Mouse (Mus musculus) thymus, adult 2 months (tissue): ENCODE results near the gene Bcl2l12. TPM values are rescaled to one million over a fixed set of nuclear protein-coding genes. Genes with fewer than 3 reads are reported as not detected.
A peak's percentile ranks its signal among the peaks of the same experiment; 100 is the strongest.

Source experiments
- DNase-seq: peaks from one replicate; pipeline ENCODE4 v3.0.0; 2021
- H3K27ac ChIP-seq: fragments of 200-500 bp; 2 replicates; pipeline ENCODE4 v1.5.1; 2012; ENCODE audit warnings: low read length, control low read depth; ENCODE audit not compliant: control insufficient read depth, insufficient read depth
- H3K27me3 ChIP-seq: fragments of 200-500 bp; 2 replicates; pipeline ENCODE4 v1.6.1; 2012; ENCODE audit warnings: mild to moderate bottlenecking, low read length, moderate library complexity, mixed read lengths; ENCODE audit not compliant: control insufficient read depth, insufficient read depth
- H3K36me3 ChIP-seq: fragments of 200-500 bp; 2 replicates; pipeline ENCODE4 v1.6.1; 2012; ENCODE audit warnings: mild to moderate bottlenecking, low read length, moderate library complexity; ENCODE audit not compliant: control insufficient read depth, insufficient read depth
- H3K4me1 ChIP-seq: fragments of 200-500 bp; replicated peaks from 2 replicates; pipeline ENCODE4 v1.6.1; 2012; ENCODE audit warnings: low read length; ENCODE audit not compliant: control insufficient read depth, insufficient read depth
- H3K4me3 ChIP-seq: fragments of 200-500 bp; 2 replicates; pipeline ENCODE4 v1.5.1; 2012; ENCODE audit warnings: mild to moderate bottlenecking, low read length, control low read depth, moderate library complexity; ENCODE audit not compliant: control insufficient read depth, insufficient read depth
- CTCF ChIP-seq: fragments of 200-500 bp; IDR thresholded peaks from 2 replicates; pipeline ENCODE4 v1.5.1; 2012; ENCODE audit warnings: mild to moderate bottlenecking, control low read depth, low read length, moderate library complexity, borderline replicate concordance; ENCODE audit not compliant: control insufficient read depth, poor library complexity, insufficient read depth; ENCODE audit errors: extremely low read depth
- POLR2A ChIP-seq: fragments of 200-500 bp; IDR thresholded peaks from 2 replicates; pipeline ENCODE4 v1.6.1; 2012; ENCODE audit warnings: mild to moderate bottlenecking, low read length, control low read depth, moderate library complexity; ENCODE audit not compliant: control insufficient read depth, poor library complexity, insufficient read depth; ENCODE audit errors: extremely low read depth
- WGBS: fragments of 180-500 bp; shearing (Covaris S2); methylation state at CpG from one replicate; pipeline ENCODE4 v1.1.7; 2018; 5-methylcytosine and 5-hydroxymethylcytosine counted together
- polyA plus RNA-seq: library from polyadenylated mRNA; depleted of rRNA; stranded (reverse); fragments of >200 nt; gene quantifications from 2 replicates; pipeline ENCODE4 v1.2.3, GENCODE M21; 2012

The Bcl2l12 gene
- polyA plus RNA-seq, 1 experiment: 85.6 TPM

GRCm38 (mm10) chr7:44974383-44975116 lies 24.0 kb downstream of the Bcl2l12 start, which contains the start of gene Cpt1c:
Cpt1c (minus strand) TSS chr7:44974851.
- H3K4me1 ChIP-seq: peaks cover 13% of the 10 kb centered on the region
- no peak within 1 kb of the TSS for H3K27ac ChIP-seq
- H3K36me3 ChIP-seq: peaks cover 19% of the 10 kb centered on the region
- no peaks in the 10 kb centered on the region; the same call in 1 of the 2 replicates for H3K27me3 ChIP-seq
- H3K4me3 ChIP-seq: no peak within 1 kb of the TSS
- WGBS: 27% methylated on average over 22 of the region's 22 CpGs
- no peak for DNase-seq
- no peak for TF ChIP-seq CTCF
- TF ChIP-seq POLR2A: no peak

- H3K27ac ChIP-seq: no peak overlapping the region
- H3K4me3 ChIP-seq: no peak overlapping the region
Observed at GRCm38 (mm10) chr7:44973415-44974130, 24.9 kb downstream of the Bcl2l12 start.

GRCm38 (mm10) chr7:44971142-44971541 lies 27.4 kb downstream of the Bcl2l12 start:
- WGBS: 77% methylated on average over 7 of the region's 7 CpGs
- H3K27ac ChIP-seq: no peak overlapping the region
- peaks cover 13% of the 10 kb centered on the region for H3K4me1 ChIP-seq

More at GRCm38 (mm10) chr7:44973415-44974130, 24.9 kb downstream of the Bcl2l12 start:
- Histone ChIP-seq H3K36me3 (peaks cover 14% of the 10 kb centered on the region), H3K27me3 (no peaks in the 10 kb centered on the region; the same call in 1 of the 2 replicates), H3K4me1 (peaks cover 13% of the 10 kb centered on the region)
- no peak for DNase-seq
- no peak for TF ChIP-seq POLR2A
- TF ChIP-seq CTCF: no peak
- WGBS: 69% methylated on average over 14 of the region's 14 CpGs

GRCm38 (mm10) chr7:44970231-44970691 lies 28.3 kb downstream of the Bcl2l12 start:
- WGBS: 2% methylated on average over 36 of the region's 36 CpGs
- Histone ChIP-seq H3K4me1 (peaks cover 13% of the 10 kb centered on the region), H3K4me3 (peak overlapping the region; percentile 57), H3K27me3 (no peaks in the 10 kb centered on the region; the same call in 1 of the 2 replicates), H3K27ac (no peak overlapping the region), H3K36me3 (no peaks in the 10 kb centered on the region)
- peak; percentile 69 for DNase-seq
- no peak for TF ChIP-seq CTCF
- peak; percentile 20; the same call in 1 of the 2 replicates for TF ChIP-seq POLR2A

More at GRCm38 (mm10) chr7:44971142-44971541, 27.4 kb downstream of the Bcl2l12 start:
- Histone ChIP-seq H3K36me3 (no peaks in the 10 kb centered on the region), H3K4me3 (no peak overlapping the region), H3K27me3 (no peaks in the 10 kb centered on the region; the same call in 1 of the 2 replicates)
- no peak for TF ChIP-seq POLR2A
- TF ChIP-seq CTCF: no peak
- DNase-seq: no peak

- Histone ChIP-seq H3K27me3 (no peaks in the 10 kb centered on the region), H3K4me1 (peaks cover 13% of the 10 kb centered on the region), H3K4me3 (no peak overlapping the region), H3K27ac (no peak overlapping the region), H3K36me3 (no peaks in the 10 kb centered on the region)
- WGBS: 84% methylated on average over 15 of the region's 15 CpGs
- TF ChIP-seq POLR2A (no peak), CTCF (no peak)
- DNase-seq: no peak
Observed at GRCm38 (mm10) chr7:44966638-44967037, 31.9 kb downstream of the Bcl2l12 start.

- 58% methylated on average over 7 of the region's 7 CpGs for WGBS
Observed at GRCm38 (mm10) chr7:44965975-44966374, 32.5 kb downstream of the Bcl2l12 start.

More at GRCm38 (mm10) chr7:44965975-44966374, 32.5 kb downstream of the Bcl2l12 start:
- TF ChIP-seq POLR2A: no peak
- no peak for TF ChIP-seq CTCF
- Histone ChIP-seq H3K36me3 (no peaks in the 10 kb centered on the region), H3K27ac (no peak overlapping the region), H3K4me3 (no peak overlapping the region), H3K27me3 (no peaks in the 10 kb centered on the region), H3K4me1 (peaks cover 9% of the 10 kb centered on the region)
- peak; percentile 41 for DNase-seq
